Mouse (Mus musculus) heart, adult 9 months (tissue): ENCODE results near the gene Gm1123.

Source experiments
- DNase-seq, 2 experiments: peaks; one replicate each; pipeline ENCODE4 v3.0.0; 2022; ENCODE audit warnings: low spot score in 2 of 2

Gm1123 gene

DNA sequence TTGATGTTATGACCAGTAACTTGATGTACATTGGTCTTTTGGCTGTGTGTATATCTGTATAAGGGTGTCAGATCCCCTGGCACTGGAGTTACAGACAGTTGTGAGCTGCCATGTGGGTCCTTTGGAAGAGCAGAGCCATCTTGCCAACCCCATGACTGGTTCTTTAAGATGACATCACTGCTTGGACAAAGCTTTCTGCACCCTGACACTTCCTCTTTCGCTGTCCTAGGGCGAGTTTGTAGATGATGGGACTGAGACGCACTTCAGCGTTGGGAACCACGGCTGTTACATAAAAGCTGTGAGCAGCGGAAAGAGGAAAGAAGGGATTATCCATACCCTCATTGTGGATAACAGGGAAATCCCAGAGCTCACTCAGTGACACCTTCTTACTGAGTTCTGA, 34.2 kb downstream of the Gm1123 start:
- DNase-seq: no peak

- DNase-seq: no peak
Measured at GRCm38 (mm10) chr9:98999881-99000339, 35.6 kb downstream of the Gm1123 start.

- DNase-seq: no peak
Measured at GRCm38 (mm10) chr9:98994103-98994502, 41.4 kb downstream of the Gm1123 start.

DNA sequence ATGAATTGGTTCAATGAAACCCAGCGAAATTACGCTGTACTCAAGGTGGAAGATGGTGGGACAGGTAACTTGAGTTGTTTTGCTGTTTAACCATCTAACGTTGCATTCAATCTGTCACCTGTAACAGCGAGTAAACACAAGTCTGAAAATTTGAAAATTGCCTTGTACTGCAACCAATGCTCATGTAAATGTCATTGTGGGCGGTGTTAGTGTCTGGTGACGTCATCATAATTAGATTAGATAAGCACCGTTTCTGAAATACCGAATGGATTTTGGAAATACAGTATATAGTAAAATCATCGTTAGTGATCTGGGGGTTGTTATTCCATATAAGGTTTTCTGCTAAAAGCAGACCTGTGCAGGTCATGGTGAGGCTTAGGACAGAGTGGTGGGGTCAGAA, 48.4 kb downstream of the Gm1123 start:
- DNase-seq: no peak

DNA sequence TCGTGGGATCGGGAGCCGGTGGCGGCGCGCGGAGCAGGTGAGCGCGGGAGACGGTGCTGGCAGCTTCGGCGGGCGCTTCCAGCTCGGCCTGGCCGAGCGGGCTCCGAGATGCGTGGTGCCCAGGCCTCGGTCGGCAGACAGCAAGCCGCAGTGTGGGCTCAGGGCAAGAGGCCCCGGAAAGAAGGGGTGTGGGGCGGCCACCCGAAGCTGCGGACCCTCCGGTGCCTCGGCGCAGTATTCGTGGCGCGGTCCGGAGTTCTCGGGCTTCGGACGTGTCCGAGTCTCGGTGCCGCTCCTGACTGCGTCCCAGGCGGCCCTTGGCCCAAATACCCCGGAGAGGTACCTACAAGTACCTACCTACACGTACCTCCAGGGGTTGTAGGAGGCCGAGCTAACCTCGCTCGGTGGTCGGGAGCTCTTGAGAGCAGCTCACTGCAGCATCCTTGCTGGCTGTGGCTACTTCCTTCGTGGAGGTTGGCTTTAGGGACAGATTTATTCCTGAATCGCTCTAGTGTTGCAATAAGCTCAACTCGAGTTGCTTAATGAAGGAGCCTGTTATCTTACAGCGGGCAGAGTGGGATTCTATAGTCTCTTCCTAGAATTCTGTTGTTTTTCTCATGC, 48.9 kb downstream of the Gm1123 start:
- peak in 1 of 2 experiments; percentile 11 for DNase-seq

- DNase-seq: peak; percentile 98 to 99
Measured at GRCm38 (mm10) chr9:98985800-98986475, 49.6 kb downstream of the Gm1123 start, which contains the start of gene Faim. Faim (plus strand) TSS chr9:98986373.

- DNase-seq: peak; percentile 56 to 83
Measured at GRCm38 (mm10) chr9:98979431-98980416, 55.8 kb downstream of the Gm1123 start.

DNA sequence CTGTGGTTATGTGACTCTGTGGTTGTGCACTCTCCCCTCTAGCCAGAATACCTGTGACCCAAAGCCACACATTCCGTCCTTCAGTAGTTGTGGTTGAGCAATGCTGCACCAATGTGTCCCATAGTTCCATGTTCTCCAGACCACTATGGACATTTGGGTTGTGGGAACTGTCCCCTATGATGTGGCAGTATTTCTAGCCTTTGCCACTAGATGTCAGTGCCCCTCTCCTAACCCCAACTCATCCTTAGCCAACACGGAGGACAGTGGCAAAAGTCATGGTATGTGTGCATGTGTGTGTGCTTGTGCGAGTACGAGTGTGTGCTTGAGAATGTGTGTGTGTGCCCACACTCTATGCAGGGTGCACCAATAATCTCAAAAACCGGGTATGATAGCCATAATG, 59.0 kb downstream of the Gm1123 start:
- no peak for DNase-seq

- DNase-seq: no peak
Measured at GRCm38 (mm10) chr9:98976081-98976480, 59.4 kb downstream of the Gm1123 start.

- no peak for DNase-seq
Measured at GRCm38 (mm10) chr9:98974898-98975297, 60.6 kb downstream of the Gm1123 start.

GRCm38 (mm10) chr9:98973561-98973960, 62.0 kb downstream of the Gm1123 start:
- DNase-seq: no peak

- no peak for DNase-seq
Measured at GRCm38 (mm10) chr9:98973101-98973521, 62.4 kb downstream of the Gm1123 start.

DNA sequence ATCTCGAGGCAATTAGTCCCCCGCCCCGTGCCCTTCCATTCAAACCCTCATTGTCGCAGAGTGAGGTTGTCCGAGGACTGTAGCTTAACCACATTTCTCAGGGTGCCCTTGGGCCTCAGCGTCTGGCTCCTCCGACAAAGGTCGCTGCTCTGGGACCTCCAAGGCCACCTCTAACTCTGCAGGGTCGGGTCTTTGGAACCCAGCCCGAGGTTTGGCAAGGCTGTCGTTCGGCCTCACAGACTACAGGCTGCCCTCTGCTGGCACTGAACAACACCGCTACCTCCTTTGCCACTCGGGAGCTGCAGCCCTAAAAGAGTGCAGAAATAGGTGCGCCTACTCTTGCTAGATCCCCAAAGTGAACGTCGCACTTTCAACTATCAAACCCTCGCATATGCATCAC, 70.4 kb downstream of the Gm1123 start:
- no peak for DNase-seq

- no peak for DNase-seq
Measured at GRCm38 (mm10) chr9:98963661-98964060, 71.9 kb downstream of the Gm1123 start.

- DNase-seq: no peak
Measured at GRCm38 (mm10) chr9:98962478-98963142, 72.9 kb downstream of the Gm1123 start.

GRCm38 (mm10) chr9:98961591-98962477, 73.7 kb downstream of the Gm1123 start:
- no peak for DNase-seq

- no peak for DNase-seq
Measured at GRCm38 (mm10) chr9:98960348-98960747, 75.2 kb downstream of the Gm1123 start.

DNA sequence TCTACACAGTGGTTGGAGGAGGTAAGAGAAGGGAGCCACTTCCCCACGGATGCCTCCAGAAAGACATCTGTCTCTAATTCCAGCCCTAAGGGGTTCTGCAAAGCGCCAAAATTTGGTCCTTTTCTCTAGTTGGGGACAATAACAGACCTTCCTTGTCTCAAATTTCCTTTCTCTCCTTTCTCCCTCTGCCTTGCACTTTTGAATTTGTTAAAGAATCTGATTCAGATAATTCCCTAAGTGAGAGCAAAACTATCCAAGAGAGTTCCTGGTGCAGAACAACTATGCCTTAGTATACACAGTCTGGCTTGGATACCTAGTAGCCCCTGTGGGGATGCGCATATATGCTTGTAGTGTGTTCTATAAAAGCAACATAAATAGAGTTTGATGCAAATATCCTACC, 75.7 kb downstream of the Gm1123 start:
- no peak for DNase-seq

DNA sequence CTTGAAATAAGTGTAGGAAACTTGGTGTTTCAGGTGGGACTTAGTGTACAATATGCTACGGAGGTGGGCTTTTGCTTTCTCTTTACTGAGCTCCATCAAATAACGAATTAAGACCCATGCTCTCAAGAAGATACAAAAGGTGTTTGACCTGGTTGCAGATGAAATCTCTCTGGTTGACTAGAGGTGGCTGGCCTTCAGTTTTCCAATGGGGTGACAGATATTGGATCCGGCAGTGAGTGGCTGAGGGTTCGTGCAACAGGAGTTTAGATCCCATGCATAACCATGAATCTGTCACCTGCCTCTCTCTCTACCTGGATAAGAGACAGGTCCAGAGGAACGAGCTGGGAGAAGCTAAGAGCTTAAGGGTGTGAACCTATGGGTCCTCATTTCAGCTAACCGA, 76.9 kb downstream of the Gm1123 start:
- DNase-seq: no peak

DNA sequence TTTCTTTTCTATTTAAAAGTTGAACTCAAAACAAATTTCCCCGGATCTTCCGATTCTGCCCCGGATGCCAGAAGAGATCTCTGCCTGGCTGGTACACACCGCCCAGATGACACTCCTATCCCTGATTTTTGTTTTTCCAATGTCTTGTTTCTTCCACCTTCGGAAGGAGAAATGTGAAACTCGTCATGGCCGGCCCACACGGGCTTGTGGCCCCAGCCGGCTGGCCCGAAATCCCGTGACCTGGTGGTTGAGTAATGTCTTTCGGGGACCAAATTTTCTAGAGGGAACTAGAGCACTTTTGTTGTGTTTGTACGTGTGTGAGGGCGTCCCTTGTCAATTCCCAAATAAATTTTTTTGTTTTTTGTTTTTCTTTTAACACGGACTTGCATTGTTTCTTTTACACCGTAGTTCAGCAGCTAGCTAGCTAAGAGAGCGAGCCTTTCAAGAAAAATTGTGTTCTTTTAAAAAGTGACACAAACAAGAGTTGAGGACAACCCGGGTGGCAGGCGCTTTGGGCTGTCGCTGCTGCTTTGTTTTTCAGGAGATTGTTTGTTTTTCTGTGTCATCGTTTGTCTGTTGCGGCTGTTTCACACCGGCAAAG, 77.7 kb downstream of the Gm1123 start:
- no peak for DNase-seq
